Mouse (Mus musculus) kidney, postnatal 0 days (tissue): Measurements from ENCODE around the gene Plaa. TPM values are rescaled to one million over a fixed set of nuclear protein-coding genes. Genes with fewer than 3 reads are reported as not detected.

ENCODE experiments used
- ATAC-seq: fragments of 200-750 bp; cut with Nextera tagmentation; replicated peaks from 2 replicates; pipeline ENCODE4 v1.8.0; 2017; ENCODE audit warnings: low read depth, moderate number of reproducible peaks, moderate TSS enrichment, moderate library complexity; ENCODE audit not compliant: low FRiP score
- DNase-seq: peaks from one replicate; pipeline ENCODE4 v3.0.0-alpha.2; 2016; ENCODE audit warnings: low spot score
- H3K27ac ChIP-seq: fragments of 300-500 bp; sonication (generic); 2 replicates; pipeline ENCODE4 v1.5.1; 2014; ENCODE audit warnings: mild to moderate bottlenecking
- H3K27me3 ChIP-seq: fragments of 300-500 bp; sonication (generic); 2 replicates; pipeline ENCODE4 v1.6.1; 2014; ENCODE audit warnings: low read length, mixed read lengths; ENCODE audit not compliant: insufficient read depth
- H3K36me3 ChIP-seq: fragments of 300-500 bp; sonication (generic); 2 replicates; pipeline ENCODE4 v1.6.1; 2014; ENCODE audit warnings: low read length, mixed read lengths; ENCODE audit not compliant: insufficient read depth
- H3K4me1 ChIP-seq: fragments of 300-500 bp; sonication (generic); replicated peaks from 2 replicates; pipeline ENCODE4 v1.6.1; 2014; ENCODE audit warnings: antibody characterized with exemption, low read length, mixed read lengths; ENCODE audit not compliant: insufficient read depth
- H3K4me2 ChIP-seq: fragments of 300-500 bp; sonication (generic); 2 replicates; pipeline ENCODE4 v1.6.1; 2014; ENCODE audit warnings: mild to moderate bottlenecking, low read length, moderate library complexity, mixed read lengths
- H3K4me3 ChIP-seq: fragments of 300-500 bp; sonication (generic); replicated peaks from 2 replicates; pipeline ENCODE4 v1.5.1; 2014; ENCODE audit warnings: low read depth, low read length
- H3K9ac ChIP-seq: fragments of 300-500 bp; sonication (generic); 2 replicates; pipeline ENCODE4 v1.6.1; 2014; ENCODE audit warnings: low read depth, low read length
- H3K9me3 ChIP-seq: fragments of 300-500 bp; sonication (generic); replicated peaks from 2 replicates; pipeline ENCODE4 v1.6.1; 2016; ENCODE audit warnings: low read length, inconsistent platforms, mixed read lengths
- CTCF ChIP-seq: IDR thresholded peaks from 2 replicates; pipeline ENCODE4 v1.5.1; 2016; ENCODE audit warnings: antibody characterized with exemption, low read depth, mild to moderate bottlenecking, moderate library complexity
- WGBS: fragments of 180-500 bp; shearing (Covaris S2); extraction: QIAGEN DNeasy Blood & Tissue Kit; methylation state at CpG from one replicate; pipeline ENCODE4 v1.1.7; 2014; 5-methylcytosine and 5-hydroxymethylcytosine counted together
- polyA plus RNA-seq: library from polyadenylated mRNA; unstranded; fragments of >200 nt; fragmentation: Nextera tagmentation; extraction: Ambion mirVana; gene quantifications from 2 replicates; pipeline ENCODE4 v1.2.1, GENCODE M21; 2015

Gene Plaa
- polyA plus RNA-seq, 1 experiment from 2014 or later, result 60.9 TPM

- Histone ChIP-seq H3K4me3 (peak within 1 kb of the TSS; percentile 67), H3K27ac (peak within 1 kb of the TSS; percentile 89), H3K27me3 (no peaks in the 10 kb centered on the region), H3K36me3 (no peaks in the 10 kb centered on the region), H3K4me2 (peak within 1 kb of the TSS; percentile 66), H3K9me3 (no peaks in the 10 kb centered on the region), H3K9ac (peak within 1 kb of the TSS; percentile 80), H3K4me1 (no peaks in the 10 kb centered on the region)
- DNase-seq, result peak; percentile 99
- ATAC-seq, result peak; percentile 99
- no peak for TF ChIP-seq CTCF
- 2% methylated on average over 29 of the region's 29 CpGs for WGBS
These were observed 11.1 kb upstream of the Plaa start, which contains the start of gene Ift74 for GRCm38 (mm10) chr4:94613972-94614626. Gene Ift74, plus strand, starts transcription at chr4:94614491.

- H3K4me2 ChIP-seq, result no peak overlapping the region
- no peak for TF ChIP-seq CTCF
These were observed 7.3 kb upstream of the Plaa start for GRCm38 (mm10) chr4:94610339-94610738.

GRCm38 (mm10) chr4:94605591-94605990 is 2.5 kb upstream of the Plaa start:
- DNase-seq (peak; percentile 21), ATAC-seq (no peak)
- H3K4me1 ChIP-seq, result peaks cover 6% of the 10 kb centered on the region; the same call in 1 of the 2 replicates
- H3K27me3 ChIP-seq, result no peaks in the 10 kb centered on the region
- TF ChIP-seq CTCF, result no peak
- H3K4me3 ChIP-seq, result no peak overlapping the region
- 72% methylated on average over 2 of the region's 2 CpGs for WGBS
- no peak overlapping the region for H3K4me2 ChIP-seq
- H3K9me3 ChIP-seq, result no peaks in the 10 kb centered on the region
- H3K36me3 ChIP-seq, result no peaks in the 10 kb centered on the region
- no peak overlapping the region for H3K9ac ChIP-seq
- peak overlapping the region; percentile 65 for H3K27ac ChIP-seq

More at GRCm38 (mm10) chr4:94610339-94610738, 7.3 kb upstream of the Plaa start:
- Histone ChIP-seq H3K36me3 (no peaks in the 10 kb centered on the region), H3K9me3 (no peaks in the 10 kb centered on the region), H3K4me1 (no peaks in the 10 kb centered on the region), H3K27me3 (no peaks in the 10 kb centered on the region), H3K4me3 (no peak overlapping the region), H3K27ac (no peak overlapping the region), H3K9ac (no peak overlapping the region)
- ATAC-seq (no peak), DNase-seq (no peak)
- WGBS, result 86% methylated on average over 3 of the region's 3 CpGs

- Histone ChIP-seq H3K36me3 (no peaks in the 10 kb centered on the region), H3K27me3 (no peaks in the 10 kb centered on the region), H3K4me2 (no peak overlapping the region), H3K27ac (no peak overlapping the region), H3K9ac (no peak overlapping the region), H3K4me3 (no peak overlapping the region), H3K4me1 (peaks cover 6% of the 10 kb centered on the region; the same call in 1 of the 2 replicates), H3K9me3 (no peaks in the 10 kb centered on the region)
- no peak for DNase-seq
- ATAC-seq, result no peak
- WGBS, result 87% methylated on average over 2 of the region's 2 CpGs
- TF ChIP-seq CTCF, result no peak
These were observed 1.5 kb upstream of the Plaa start for GRCm38 (mm10) chr4:94604452-94605019.

GRCm38 (mm10) chr4:94602496-94603030 is 481 bp downstream of the Plaa start:
- peaks cover 6% of the 10 kb centered on the region; the same call in 1 of the 2 replicates for H3K4me1 ChIP-seq
- peak overlapping the region; percentile 97 for H3K4me3 ChIP-seq
- H3K4me2 ChIP-seq, result peak overlapping the region; percentile 68
- H3K9me3 ChIP-seq, result no peaks in the 10 kb centered on the region
- no peak for TF ChIP-seq CTCF
- H3K27me3 ChIP-seq, result no peaks in the 10 kb centered on the region
- peak overlapping the region; percentile 91 for H3K9ac ChIP-seq
- 0% methylated on average over 33 of the region's 33 CpGs for WGBS
- ATAC-seq (peak; percentile 75; the same call in 1 of the 2 replicates), DNase-seq (peak; percentile 66)
- H3K27ac ChIP-seq, result peak overlapping the region; percentile 96
- no peaks in the 10 kb centered on the region for H3K36me3 ChIP-seq

- WGBS, result 76% methylated on average over 4 of the region's 4 CpGs
- no peaks in the 10 kb centered on the region for H3K36me3 ChIP-seq
- H3K27ac ChIP-seq, result no peak overlapping the region
- no peak overlapping the region for H3K4me3 ChIP-seq
- peak overlapping the region; percentile 68 for H3K4me2 ChIP-seq
- no peaks in the 10 kb centered on the region for H3K9me3 ChIP-seq
- ATAC-seq (no peak), DNase-seq (no peak)
- no peak overlapping the region for H3K9ac ChIP-seq
- no peaks in the 10 kb centered on the region for H3K27me3 ChIP-seq
- H3K4me1 ChIP-seq, result peaks cover 6% of the 10 kb centered on the region; the same call in 1 of the 2 replicates
- TF ChIP-seq CTCF, result peak; percentile 57
These were observed 1.6 kb downstream of the Plaa start for GRCm38 (mm10) chr4:94601395-94601794.
